Mouse (Mus musculus): ENCODE measurements around the gene Cbx4. TPM values are rescaled to one million over a fixed set of nuclear protein-coding genes. Genes with fewer than 3 reads are reported as not detected.

Gene Cbx4
- 2.5 and 2.9 TPM in 2 replicates for polyA plus RNA-seq (2015; fragmentation: Nextera tagmentation; extraction: Ambion mirVana)

DNA sequence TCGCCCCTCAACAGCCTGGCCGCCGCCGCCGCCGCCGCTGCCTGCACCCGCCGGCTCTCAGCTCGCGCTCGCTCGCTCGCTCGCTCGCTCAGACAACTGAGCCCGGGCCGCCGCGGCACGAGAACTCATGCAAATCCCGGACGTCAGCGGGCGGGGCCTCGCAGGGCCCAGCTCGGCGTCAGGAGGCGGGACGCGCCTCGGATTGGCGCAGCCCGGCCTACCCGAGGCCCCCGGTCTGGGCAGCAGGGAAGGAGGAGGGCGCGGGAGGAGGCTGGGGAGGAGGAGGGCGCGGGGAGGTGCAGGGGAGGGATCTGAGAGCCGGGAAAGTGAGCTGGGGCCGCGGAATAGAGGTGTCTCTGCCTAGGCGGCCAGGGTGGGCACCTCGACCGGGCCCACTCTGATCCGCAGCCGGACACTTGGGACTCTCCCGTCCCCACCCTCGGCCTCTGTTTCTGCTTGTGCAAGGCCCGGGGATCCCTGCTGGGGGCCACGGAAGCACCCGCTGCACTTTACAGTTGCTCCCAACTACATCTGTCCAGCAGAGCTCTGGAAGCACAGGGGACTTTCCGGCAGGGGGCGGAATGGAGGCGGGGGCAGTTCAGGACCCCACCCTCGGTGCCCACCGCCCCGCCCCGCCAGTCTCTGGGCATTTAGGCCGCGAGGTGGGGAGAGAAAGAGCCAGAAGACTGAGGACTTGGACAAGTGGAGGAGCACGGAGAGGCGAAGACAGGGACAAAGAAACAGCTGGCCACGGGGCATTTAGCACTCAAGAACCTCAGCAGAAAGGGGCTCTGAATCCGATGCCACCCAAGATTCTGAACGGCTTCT, at the start of gene Cbx4:
Cbx4 (minus strand) TSS at position 78 of the 828 bp plus-strand sequence.
- no peaks in the 10 kb centered on the region for H3K9me3 ChIP-seq (replicated peaks; ENCODE audit: control insufficient read depth, low read length)
- WGBS (ENCODE audit: insufficient replicate concordance) = 1% methylated on average over 59 of the region's 67 CpGs
- H3K9ac ChIP-seq (ENCODE audit: low read depth, low read length) = peak within 1 kb of the TSS; percentile 78
- H3K27me3 ChIP-seq (ENCODE audit: control insufficient read depth, insufficient read depth, low read depth, low read length) = peaks cover 69% of the 10 kb centered on the region
- H3K4me3 ChIP-seq (ENCODE audit: low read depth, low read length) = peak within 1 kb of the TSS; percentile 71
- H3K4me1 ChIP-seq (ENCODE audit: control insufficient read depth, low read depth, low read length) = peaks cover 52% of the 10 kb centered on the region
- peak within 1 kb of the TSS; percentile 71 for H3K4me2 ChIP-seq (ENCODE audit: low read depth, low read length)
- peak; percentile 86 for ATAC-seq (ENCODE audit: low read depth)
- H3K27ac ChIP-seq (ENCODE audit: low read length) = peak within 1 kb of the TSS; percentile 86
- H3K36me3 ChIP-seq (ENCODE audit: control insufficient read depth, insufficient read depth) = peaks cover 4% of the 10 kb centered on the region

DNA sequence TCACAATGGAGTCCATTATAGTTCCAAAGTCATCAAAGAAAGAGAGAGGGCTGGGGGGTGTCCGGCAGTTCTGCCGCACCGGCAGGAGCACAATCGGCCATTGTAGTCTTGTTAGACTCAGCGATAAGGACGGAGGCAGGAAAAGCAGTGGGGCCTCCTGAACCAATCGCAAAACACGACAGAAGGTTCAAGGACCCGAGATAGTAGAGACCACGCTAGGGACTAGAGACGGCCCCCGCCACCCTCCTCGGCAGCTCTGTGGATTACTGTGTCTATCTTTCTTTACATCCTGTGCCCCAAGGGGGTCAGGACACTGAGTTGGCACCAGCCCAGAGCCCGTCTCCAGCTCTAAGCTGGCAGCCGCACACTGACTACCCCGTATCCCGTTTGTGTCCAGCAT, 48.6 kb upstream of the Cbx4 start:
- ATAC-seq (ENCODE audit: low read depth) = peak; percentile 30; the same call in 1 of the 2 replicates
- 17% methylated on average over 17 of the region's 17 CpGs for WGBS (ENCODE audit: insufficient replicate concordance)
- no peak overlapping the region for H3K4me3 ChIP-seq (ENCODE audit: low read depth, low read length)
- peak overlapping the region; percentile 34; the same call in 1 of the 2 replicates for H3K27ac ChIP-seq (ENCODE audit: low read length)
- H3K27me3 ChIP-seq (ENCODE audit: control insufficient read depth, insufficient read depth, low read depth, low read length) = peaks cover 4% of the 10 kb centered on the region; the same call in 1 of the 2 replicates
- peaks cover 8% of the 10 kb centered on the region for H3K4me1 ChIP-seq (ENCODE audit: control insufficient read depth, low read depth, low read length)
- no peaks in the 10 kb centered on the region for H3K36me3 ChIP-seq (ENCODE audit: control insufficient read depth, insufficient read depth)
- no peak overlapping the region for H3K9ac ChIP-seq (ENCODE audit: low read depth, low read length)
- H3K9me3 ChIP-seq (replicated peaks; ENCODE audit: control insufficient read depth, low read length) = no peaks in the 10 kb centered on the region
- H3K4me2 ChIP-seq (ENCODE audit: low read depth, low read length) = no peak overlapping the region

GRCm38 (mm10) chr11:119133437-119134221, 47.6 kb upstream of the Cbx4 start:
- 38% methylated on average over 5 of the region's 5 CpGs for WGBS (ENCODE audit: insufficient replicate concordance)
- peaks cover 4% of the 10 kb centered on the region for H3K27me3 ChIP-seq (ENCODE audit: control insufficient read depth, insufficient read depth, low read depth, low read length)
- H3K9me3 ChIP-seq (replicated peaks; ENCODE audit: control insufficient read depth, low read length) = no peaks in the 10 kb centered on the region
- no peak overlapping the region for H3K4me3 ChIP-seq (ENCODE audit: low read depth, low read length)
- no peak overlapping the region for H3K4me2 ChIP-seq (ENCODE audit: low read depth, low read length)
- H3K4me1 ChIP-seq (ENCODE audit: control insufficient read depth, low read depth, low read length) = peaks cover 8% of the 10 kb centered on the region
- H3K36me3 ChIP-seq (ENCODE audit: control insufficient read depth, insufficient read depth) = no peaks in the 10 kb centered on the region
- ATAC-seq (ENCODE audit: low read depth) = peak; percentile 68
- 0 out of 2 replicates have a peak overlapping the region, but pooled peaks have one; percentile 10 for H3K27ac ChIP-seq (ENCODE audit: low read length)
- H3K9ac ChIP-seq (ENCODE audit: low read depth, low read length) = no peak overlapping the region

- Histone ChIP-seq H3K27me3 (ENCODE audit: control insufficient read depth, insufficient read depth, low read depth, low read length) (peaks cover 4% of the 10 kb centered on the region), H3K4me1 (ENCODE audit: control insufficient read depth, low read depth, low read length) (peaks cover 13% of the 10 kb centered on the region), H3K9ac (ENCODE audit: low read depth, low read length) (no peak overlapping the region), H3K4me3 (ENCODE audit: low read depth, low read length) (no peak overlapping the region), H3K27ac (ENCODE audit: low read length) (no peak overlapping the region), H3K9me3 (replicated peaks; ENCODE audit: control insufficient read depth, low read length) (no peaks in the 10 kb centered on the region), H3K36me3 (ENCODE audit: control insufficient read depth, insufficient read depth) (no peaks in the 10 kb centered on the region), H3K4me2 (ENCODE audit: low read depth, low read length) (no peak overlapping the region)
- 62% methylated on average over 14 of the region's 14 CpGs for WGBS (ENCODE audit: insufficient replicate concordance)
- ATAC-seq (ENCODE audit: low read depth) = no peak
Measured at GRCm38 (mm10) chr11:119132198-119133035, 46.4 kb upstream of the Cbx4 start.

DNA sequence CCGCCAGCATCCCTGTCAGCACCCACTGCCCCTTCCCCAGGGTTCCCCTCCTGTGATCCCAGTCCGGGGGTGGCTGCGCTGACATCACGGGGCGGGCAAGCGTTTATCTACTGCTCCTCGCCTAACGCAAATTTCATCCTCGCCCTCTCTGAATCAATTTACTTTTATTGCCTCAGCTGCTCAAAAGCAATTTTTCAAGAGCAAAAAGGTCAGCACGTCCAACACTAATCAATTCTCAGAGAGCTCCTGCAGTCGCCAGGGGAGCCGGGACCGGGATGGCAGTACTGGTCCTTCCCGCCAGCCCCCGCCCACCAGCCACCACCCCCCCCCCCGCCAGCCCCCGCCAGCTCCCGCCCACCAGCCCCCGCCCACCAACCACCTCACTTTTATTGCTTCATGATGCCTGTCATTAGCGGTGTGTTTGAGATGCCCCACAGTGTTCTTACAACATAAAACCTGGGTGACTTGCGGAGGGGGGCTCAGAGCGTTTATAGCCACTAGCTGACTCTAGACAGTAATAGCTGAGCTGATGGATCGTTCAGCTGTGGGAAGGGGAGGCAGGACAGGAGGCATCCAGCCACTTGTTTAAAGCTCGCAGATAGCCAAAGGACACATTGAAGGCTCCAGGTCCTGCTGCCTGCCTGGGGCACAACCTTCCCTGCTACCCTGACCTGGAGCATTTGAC, 44.2 kb upstream of the Cbx4 start:
- Histone ChIP-seq H3K4me2 (ENCODE audit: low read depth, low read length) (no peak overlapping the region), H3K9ac (ENCODE audit: low read depth, low read length) (no peak overlapping the region), H3K27ac (ENCODE audit: low read length) (no peak overlapping the region), H3K4me1 (ENCODE audit: control insufficient read depth, low read depth, low read length) (peaks cover 24% of the 10 kb centered on the region), H3K9me3 (replicated peaks; ENCODE audit: control insufficient read depth, low read length) (no peaks in the 10 kb centered on the region), H3K36me3 (ENCODE audit: control insufficient read depth, insufficient read depth) (no peaks in the 10 kb centered on the region), H3K4me3 (ENCODE audit: low read depth, low read length) (no peak overlapping the region), H3K27me3 (ENCODE audit: control insufficient read depth, insufficient read depth, low read depth, low read length) (peaks cover 4% of the 10 kb centered on the region)
- WGBS (ENCODE audit: insufficient replicate concordance) = 17% methylated on average over 24 of the region's 24 CpGs
- no peak for ATAC-seq (ENCODE audit: low read depth)

- H3K9me3 ChIP-seq (replicated peaks; ENCODE audit: control insufficient read depth, low read length) = no peaks in the 10 kb centered on the region
- no peak overlapping the region for H3K4me2 ChIP-seq (ENCODE audit: low read depth, low read length)
- H3K27ac ChIP-seq (ENCODE audit: low read length) = no peak overlapping the region
- 47% methylated on average over 18 of the region's 18 CpGs for WGBS (ENCODE audit: insufficient replicate concordance)
- no peak for ATAC-seq (ENCODE audit: low read depth)
- H3K4me1 ChIP-seq (ENCODE audit: control insufficient read depth, low read depth, low read length) = peaks cover 24% of the 10 kb centered on the region
- no peaks in the 10 kb centered on the region for H3K36me3 ChIP-seq (ENCODE audit: control insufficient read depth, insufficient read depth)
- H3K4me3 ChIP-seq (ENCODE audit: low read depth, low read length) = no peak overlapping the region
- peaks cover 4% of the 10 kb centered on the region for H3K27me3 ChIP-seq (ENCODE audit: control insufficient read depth, insufficient read depth, low read depth, low read length)
- H3K9ac ChIP-seq (ENCODE audit: low read depth, low read length) = no peak overlapping the region; the same call in 1 of the 2 replicates
Measured at GRCm38 (mm10) chr11:119129281-119130058, 43.4 kb upstream of the Cbx4 start.

GRCm38 (mm10) chr11:119128668-119129280, 42.8 kb upstream of the Cbx4 start:
- Histone ChIP-seq H3K4me3 (ENCODE audit: low read depth, low read length) (no peak overlapping the region), H3K27ac (ENCODE audit: low read length) (no peak overlapping the region), H3K4me1 (ENCODE audit: control insufficient read depth, low read depth, low read length) (peaks cover 18% of the 10 kb centered on the region), H3K27me3 (ENCODE audit: control insufficient read depth, insufficient read depth, low read depth, low read length) (peaks cover 4% of the 10 kb centered on the region), H3K9me3 (replicated peaks; ENCODE audit: control insufficient read depth, low read length) (no peaks in the 10 kb centered on the region), H3K36me3 (ENCODE audit: control insufficient read depth, insufficient read depth) (no peaks in the 10 kb centered on the region), H3K9ac (ENCODE audit: low read depth, low read length) (no peak overlapping the region; the same call in 1 of the 2 replicates), H3K4me2 (ENCODE audit: low read depth, low read length) (no peak overlapping the region)
- no peak for ATAC-seq (ENCODE audit: low read depth)
- 43% methylated on average over 11 of the region's 11 CpGs for WGBS (ENCODE audit: insufficient replicate concordance)

Measured in liver, embryonic 16.5 days (tissue).